Mouse (Mus musculus) liver, embryonic 14.5 days (tissue): ENCODE data around the gene Hacd4.

Experiments used
- CTCF ChIP-seq: IDR thresholded peaks from 2 replicates; pipeline ENCODE4 v1.5.1; 2016; ENCODE audit warnings: antibody characterized with exemption, low read depth, control low read depth
- EP300 ChIP-seq: IDR thresholded peaks from 2 replicates; pipeline ENCODE4 v1.6.1; 2016; ENCODE audit warnings: antibody characterized with exemption, low read depth

GRCm38 (mm10) chr4:88448976-88449375, 10.2 kb upstream of the Hacd4 start:
- no peak for TF ChIP-seq CTCF
- TF ChIP-seq EP300, result no peak
